Mouse (Mus musculus) intestine, postnatal 0 days (tissue): Measurements from ENCODE around the gene Slc35d1. TPM values are rescaled to one million over a fixed set of nuclear protein-coding genes. Genes with fewer than 3 reads are reported as not detected.

ENCODE experiments used
- ATAC-seq: fragments of 200-750 bp; cut with Nextera tagmentation; 2 replicates; pipeline ENCODE4 v1.8.0; 2017; ENCODE audit warnings: mild to moderate bottlenecking, moderate TSS enrichment, moderate library complexity
- H3K27ac ChIP-seq: fragments of 300-500 bp; sonication (generic); 2 replicates; pipeline ENCODE4 v1.5.1; 2014; ENCODE audit warnings: mild to moderate bottlenecking, low read depth, low read length, moderate library complexity
- H3K27me3 ChIP-seq: fragments of 300-500 bp; sonication (generic); replicated peaks from 2 replicates; pipeline ENCODE4 v1.6.1; 2014; ENCODE audit warnings: low read length, mixed read lengths; ENCODE audit not compliant: control insufficient read depth, insufficient read depth
- H3K36me3 ChIP-seq: fragments of 300-500 bp; sonication (generic); 2 replicates; pipeline ENCODE4 v1.6.1; 2014; ENCODE audit warnings: mild to moderate bottlenecking, moderate library complexity; ENCODE audit not compliant: control insufficient read depth, insufficient read depth
- H3K4me1 ChIP-seq: fragments of 300-500 bp; sonication (generic); replicated peaks from 2 replicates; pipeline ENCODE4 v1.6.1; 2014; ENCODE audit warnings: antibody characterized with exemption, low read length, mixed read lengths; ENCODE audit not compliant: control insufficient read depth, insufficient read depth
- H3K4me2 ChIP-seq: fragments of 300-500 bp; sonication (generic); replicated peaks from 2 replicates; pipeline ENCODE4 v1.6.1; 2014; ENCODE audit warnings: low read depth, mild to moderate bottlenecking, moderate library complexity
- H3K4me3 ChIP-seq: fragments of 300-500 bp; sonication (generic); 2 replicates; pipeline ENCODE4 v1.5.1; 2014; ENCODE audit warnings: low read depth, low read length
- H3K9ac ChIP-seq: fragments of 300-500 bp; sonication (generic); 2 replicates; pipeline ENCODE4 v1.6.1; 2014; ENCODE audit warnings: mild to moderate bottlenecking, low read depth, low read length
- H3K9me3 ChIP-seq: fragments of 300-500 bp; sonication (generic); 2 replicates; pipeline ENCODE4 v1.6.1; 2016; ENCODE audit warnings: mixed run types; ENCODE audit not compliant: control insufficient read depth
- CTCF ChIP-seq: sonication (generic); IDR thresholded peaks from 2 replicates; pipeline ENCODE4 v1.5.1; 2016; ENCODE audit warnings: low read depth, mild to moderate bottlenecking, control low read depth, antibody characterized with exemption, moderate library complexity
- WGBS: fragments of 180-500 bp; shearing (Covaris S2); extraction: QIAGEN DNeasy Blood & Tissue Kit; methylation state at CpG from one replicate; pipeline ENCODE4 v1.1.7; 2014; 5-methylcytosine and 5-hydroxymethylcytosine counted together
- polyA plus RNA-seq: library from polyadenylated mRNA; unstranded; fragments of >200 nt; fragmentation: Nextera tagmentation; extraction: Ambion mirVana; gene quantifications from 2 replicates; pipeline ENCODE4 v1.2.1, GENCODE M21; 2015

Slc35d1 gene
- polyA plus RNA-seq, 1 experiment from 2014 or later = 10.5 TPM

GRCm38 (mm10) chr4:103146339-103146738, 68.6 kb downstream of the Slc35d1 start:
- no peaks in the 10 kb centered on the region for H3K4me1 ChIP-seq
- H3K9ac ChIP-seq = no peak overlapping the region
- H3K36me3 ChIP-seq = peaks cover 58% of the 10 kb centered on the region
- no peaks in the 10 kb centered on the region for H3K27me3 ChIP-seq
- no peak overlapping the region for H3K4me3 ChIP-seq
- ATAC-seq = no peak
- H3K27ac ChIP-seq = no peak overlapping the region
- H3K9me3 ChIP-seq = no peaks in the 10 kb centered on the region
- WGBS = 37% methylated on average over 5 of the region's 5 CpGs
- no peak overlapping the region for H3K4me2 ChIP-seq
- TF ChIP-seq CTCF = peak; percentile 92

DNA sequence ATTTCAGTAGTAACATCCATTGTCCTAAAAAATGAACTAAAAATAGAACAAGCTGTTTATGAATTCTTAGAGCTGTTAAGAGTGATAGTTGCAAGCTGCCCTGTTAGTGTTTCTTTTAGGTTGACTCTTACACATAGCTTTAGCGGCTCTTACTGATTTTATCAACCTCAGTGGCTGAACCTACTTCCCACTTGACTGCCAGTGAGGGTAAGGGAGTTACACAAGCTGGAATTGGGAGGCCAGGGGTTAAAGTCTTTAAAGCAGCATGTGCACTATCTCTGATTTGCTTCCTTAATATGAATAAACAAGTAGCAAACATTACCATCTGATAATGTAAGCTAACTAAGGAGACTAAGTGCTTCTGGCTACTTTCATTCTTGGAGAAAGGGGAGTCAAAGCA, 78.0 kb downstream of the Slc35d1 start:
- peaks cover 35% of the 10 kb centered on the region for H3K36me3 ChIP-seq
- no peak for ATAC-seq
- no peaks in the 10 kb centered on the region for H3K4me1 ChIP-seq
- no peak overlapping the region for H3K4me3 ChIP-seq
- H3K9me3 ChIP-seq = no peaks in the 10 kb centered on the region
- H3K27ac ChIP-seq = no peak overlapping the region
- H3K27me3 ChIP-seq = no peaks in the 10 kb centered on the region
- no peak for TF ChIP-seq CTCF
- no peak overlapping the region for H3K4me2 ChIP-seq
- 33% methylated on average over 1 of the region's 1 CpGs for WGBS
- H3K9ac ChIP-seq = no peak overlapping the region

DNA sequence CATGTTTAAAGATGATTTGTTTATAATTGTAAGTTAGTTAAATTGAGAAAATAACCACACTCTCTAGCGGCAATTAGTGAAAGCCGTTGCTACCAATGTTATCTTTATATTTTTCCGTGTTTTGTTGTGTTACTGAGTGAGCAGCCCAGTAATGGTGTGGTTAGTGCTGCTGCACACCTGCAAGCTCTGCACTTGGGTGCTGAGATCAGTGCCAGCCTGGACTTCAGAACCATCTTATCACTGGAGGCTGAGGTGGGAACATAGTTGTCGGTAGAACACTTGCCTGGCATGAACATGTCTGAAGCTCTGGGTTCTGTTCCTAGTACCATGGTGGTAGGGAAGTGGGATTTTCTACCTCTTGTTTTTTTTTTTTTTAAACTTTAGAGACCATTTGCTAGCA, 88.4 kb downstream of the Slc35d1 start:
- Histone ChIP-seq H3K9me3 (no peaks in the 10 kb centered on the region), H3K36me3 (peaks cover 6% of the 10 kb centered on the region; the same call in 1 of the 2 replicates), H3K4me1 (peaks cover 7% of the 10 kb centered on the region), H3K27ac (no peak overlapping the region), H3K27me3 (no peaks in the 10 kb centered on the region), H3K4me3 (no peak overlapping the region), H3K4me2 (no peak overlapping the region; the same call in 1 of the 2 replicates), H3K9ac (no peak overlapping the region)
- 37% methylated on average over 4 of the region's 4 CpGs for WGBS
- no peak for TF ChIP-seq CTCF
- peak; percentile 75; the same call in 1 of the 2 replicates for ATAC-seq

DNA sequence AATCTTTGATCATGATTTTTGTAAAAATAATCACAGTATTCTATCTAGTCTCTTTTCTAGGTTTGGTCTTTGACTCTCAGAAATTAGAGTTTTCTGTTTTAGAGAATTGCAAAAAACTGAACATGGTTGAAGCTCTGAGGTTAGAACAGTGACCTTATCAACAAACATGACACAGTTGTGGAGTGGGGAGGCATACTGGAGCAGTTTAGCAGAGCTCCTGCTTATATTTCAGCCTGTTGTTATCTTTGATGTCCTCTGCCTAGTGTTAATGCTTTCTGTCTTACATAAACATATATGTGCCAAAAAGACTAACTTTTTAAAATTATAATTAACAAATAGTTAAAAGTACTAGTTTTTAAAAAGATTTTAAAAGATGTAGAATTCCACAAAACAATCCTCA, 91.4 kb downstream of the Slc35d1 start:
- Histone ChIP-seq H3K9ac (no peak overlapping the region), H3K4me1 (peaks cover 15% of the 10 kb centered on the region), H3K9me3 (no peaks in the 10 kb centered on the region), H3K4me3 (no peak overlapping the region), H3K36me3 (no peaks in the 10 kb centered on the region), H3K27ac (no peak overlapping the region), H3K4me2 (no peak overlapping the region), H3K27me3 (no peaks in the 10 kb centered on the region)
- ATAC-seq = no peak
- TF ChIP-seq CTCF = no peak

GRCm38 (mm10) chr4:103123086-103123485, 91.9 kb downstream of the Slc35d1 start:
- TF ChIP-seq CTCF = no peak
- no peak for ATAC-seq
- Histone ChIP-seq H3K4me1 (peaks cover 15% of the 10 kb centered on the region), H3K4me3 (no peak overlapping the region), H3K4me2 (peak overlapping the region; percentile 32; the same call in 1 of the 2 replicates), H3K27me3 (no peaks in the 10 kb centered on the region), H3K36me3 (no peaks in the 10 kb centered on the region), H3K9ac (no peak overlapping the region), H3K27ac (no peak overlapping the region), H3K9me3 (no peaks in the 10 kb centered on the region)
- WGBS = 52% methylated on average over 2 of the region's 2 CpGs

- peak overlapping the region; percentile 88 for H3K4me3 ChIP-seq
- H3K4me2 ChIP-seq = peak overlapping the region; percentile 67
- no peak overlapping the region for H3K27ac ChIP-seq
- peaks cover 15% of the 10 kb centered on the region for H3K4me1 ChIP-seq
- ATAC-seq = no peak
- no peak for TF ChIP-seq CTCF
- H3K36me3 ChIP-seq = peaks cover 5% of the 10 kb centered on the region
- no peaks in the 10 kb centered on the region for H3K9me3 ChIP-seq
- 74% methylated on average over 9 of the region's 9 CpGs for WGBS
- no peaks in the 10 kb centered on the region for H3K27me3 ChIP-seq
- H3K9ac ChIP-seq = no peak overlapping the region
Measured at GRCm38 (mm10) chr4:103120874-103121389, 94.0 kb downstream of the Slc35d1 start.

Other genes starting within 250 kb of the Slc35d1 start
- gene Tctex1d1, start 236.6 kb downstream of the Slc35d1 start, polyA plus RNA-seq = 0.47 and 0.89 TPM in 2 replicates
- gene Insl5, start 188.3 kb downstream of the Slc35d1 start, polyA plus RNA-seq = 14.0 and 18.0 TPM in 2 replicates
- 29.5 and 37.3 TPM in 2 replicates for gene Mier1, start 100.8 kb downstream of the Slc35d1 start, polyA plus RNA-seq
- 0.30 and 0.37 TPM in 2 replicates for gene Wdr78, start 100.6 kb downstream of the Slc35d1 start, polyA plus RNA-seq
- gene 4921539E11Rik, start 75.7 kb upstream of the Slc35d1 start, polyA plus RNA-seq = not detected in 2 replicates
- 12.3 and 12.7 TPM in 2 replicates for gene Oma1, start 98.6 kb upstream of the Slc35d1 start, polyA plus RNA-seq